Mouse (Mus musculus): ENCODE measurements around the gene Smg7. TPM values are rescaled to one million over a fixed set of nuclear protein-coding genes. Genes with fewer than 3 reads are reported as not detected.

The Smg7 gene
- polyA plus RNA-seq, 1 experiment from 2014 or later = 29.4 TPM

- H3K4me1 ChIP-seq = peaks cover 20% of the 10 kb centered on the region
- no peak overlapping the region for H3K27ac ChIP-seq (replicated peaks)
- H3K4me2 ChIP-seq = no peak overlapping the region
- no peak overlapping the region for H3K4me3 ChIP-seq (replicated peaks)
- ATAC-seq (ENCODE audit: low FRiP score) = no peak
- no peak overlapping the region for H3K9ac ChIP-seq (replicated peaks)
- WGBS = 82% methylated on average over 7 of the region's 7 CpGs
- no peaks in the 10 kb centered on the region for H3K9me3 ChIP-seq (replicated peaks)
- H3K27me3 ChIP-seq (replicated peaks) = no peaks in the 10 kb centered on the region
- no peaks in the 10 kb centered on the region for H3K36me3 ChIP-seq
These were observed 81.3 kb downstream of the Smg7 start for GRCm38 (mm10) chr1:152820911-152821695.

GRCm38 (mm10) chr1:152819558-152819957 is 82.9 kb downstream of the Smg7 start:
- 84% methylated on average over 6 of the region's 6 CpGs for WGBS
- no peaks in the 10 kb centered on the region for H3K36me3 ChIP-seq
- no peak overlapping the region for H3K4me3 ChIP-seq (replicated peaks)
- H3K27ac ChIP-seq (replicated peaks) = no peak overlapping the region
- no peak overlapping the region for H3K9ac ChIP-seq (replicated peaks)
- no peak overlapping the region for H3K4me2 ChIP-seq
- ATAC-seq (ENCODE audit: low FRiP score) = no peak
- no peaks in the 10 kb centered on the region for H3K9me3 ChIP-seq (replicated peaks)
- peaks cover 31% of the 10 kb centered on the region for H3K4me1 ChIP-seq
- H3K27me3 ChIP-seq (replicated peaks) = no peaks in the 10 kb centered on the region

- ATAC-seq (ENCODE audit: low FRiP score) = peak; percentile 72; the same call in 1 of the 2 replicates
- no peaks in the 10 kb centered on the region for H3K9me3 ChIP-seq (replicated peaks)
- H3K4me1 ChIP-seq = peaks cover 31% of the 10 kb centered on the region
- H3K36me3 ChIP-seq = no peaks in the 10 kb centered on the region
- no peak overlapping the region for H3K4me3 ChIP-seq (replicated peaks)
- no peak overlapping the region for H3K4me2 ChIP-seq
- H3K27me3 ChIP-seq (replicated peaks) = no peaks in the 10 kb centered on the region
- H3K27ac ChIP-seq (replicated peaks) = peak overlapping the region; percentile 41
- 9% methylated on average over 10 of the region's 10 CpGs for WGBS
- H3K9ac ChIP-seq (replicated peaks) = no peak overlapping the region
These were observed 84.7 kb downstream of the Smg7 start for GRCm38 (mm10) chr1:152817794-152818193.

GRCm38 (mm10) chr1:152817027-152817769 is 85.2 kb downstream of the Smg7 start:
- no peak for ATAC-seq (ENCODE audit: low FRiP score)
- WGBS = 15% methylated on average over 12 of the region's 12 CpGs
- no peak overlapping the region for H3K4me3 ChIP-seq (replicated peaks)
- H3K9ac ChIP-seq (replicated peaks) = no peak overlapping the region
- no peaks in the 10 kb centered on the region for H3K36me3 ChIP-seq
- peaks cover 31% of the 10 kb centered on the region for H3K4me1 ChIP-seq
- no peaks in the 10 kb centered on the region for H3K9me3 ChIP-seq (replicated peaks)
- H3K27ac ChIP-seq (replicated peaks) = peak overlapping the region; percentile 41
- H3K27me3 ChIP-seq (replicated peaks) = no peaks in the 10 kb centered on the region
- no peak overlapping the region for H3K4me2 ChIP-seq

GRCm38 (mm10) chr1:152815265-152815701 is 87.2 kb downstream of the Smg7 start:
- ATAC-seq (ENCODE audit: low FRiP score) = peak; percentile 60
- WGBS = 30% methylated on average over 7 of the region's 7 CpGs
- Histone ChIP-seq H3K36me3 (no peaks in the 10 kb centered on the region), H3K4me2 (no peak overlapping the region), H3K27me3 (replicated peaks) (no peaks in the 10 kb centered on the region), H3K4me3 (replicated peaks) (no peak overlapping the region), H3K9me3 (replicated peaks) (no peaks in the 10 kb centered on the region), H3K9ac (replicated peaks) (no peak overlapping the region), H3K4me1 (peaks cover 31% of the 10 kb centered on the region), H3K27ac (replicated peaks) (no peak overlapping the region)

GRCm38 (mm10) chr1:152810533-152811439 is 91.7 kb downstream of the Smg7 start:
- Histone ChIP-seq H3K4me2 (no peak overlapping the region), H3K27ac (replicated peaks) (no peak overlapping the region), H3K4me3 (replicated peaks) (no peak overlapping the region), H3K4me1 (peaks cover 9% of the 10 kb centered on the region; the same call in 1 of the 2 replicates), H3K9me3 (replicated peaks) (no peaks in the 10 kb centered on the region), H3K27me3 (replicated peaks) (no peaks in the 10 kb centered on the region), H3K9ac (replicated peaks) (no peak overlapping the region), H3K36me3 (no peaks in the 10 kb centered on the region)
- ATAC-seq (ENCODE audit: low FRiP score) = no peak
- WGBS = 68% methylated on average over 13 of the region's 13 CpGs

- Histone ChIP-seq H3K27me3 (replicated peaks) (no peaks in the 10 kb centered on the region), H3K27ac (replicated peaks) (no peak overlapping the region), H3K9me3 (replicated peaks) (no peaks in the 10 kb centered on the region), H3K36me3 (no peaks in the 10 kb centered on the region), H3K9ac (replicated peaks) (no peak overlapping the region), H3K4me1 (0 out of 2 replicates have a peak, but pooled peaks cover under 1% of the 10 kb centered on the region), H3K4me3 (replicated peaks) (no peak overlapping the region), H3K4me2 (no peak overlapping the region)
- WGBS = 46% methylated on average over 8 of the region's 8 CpGs
- no peak for ATAC-seq (ENCODE audit: low FRiP score)
These were observed 92.7 kb downstream of the Smg7 start for GRCm38 (mm10) chr1:152809541-152810252.

GRCm38 (mm10) chr1:152808392-152808680 is 94.1 kb downstream of the Smg7 start:
- H3K9me3 ChIP-seq (replicated peaks) = no peaks in the 10 kb centered on the region
- H3K27me3 ChIP-seq (replicated peaks) = no peaks in the 10 kb centered on the region
- H3K4me2 ChIP-seq = no peak overlapping the region
- H3K27ac ChIP-seq (replicated peaks) = no peak overlapping the region
- H3K36me3 ChIP-seq = no peaks in the 10 kb centered on the region
- no peak overlapping the region for H3K9ac ChIP-seq (replicated peaks)
- no peaks in the 10 kb centered on the region for H3K4me1 ChIP-seq
- no peak overlapping the region for H3K4me3 ChIP-seq (replicated peaks)
- ATAC-seq (ENCODE audit: low FRiP score) = no peak
- WGBS = 72% methylated on average over 2 of the region's 2 CpGs

GRCm38 (mm10) chr1:152807619-152808391 is 94.6 kb downstream of the Smg7 start:
- no peak for ATAC-seq (ENCODE audit: low FRiP score)
- no peak overlapping the region for H3K4me3 ChIP-seq (replicated peaks)
- no peak overlapping the region for H3K27ac ChIP-seq (replicated peaks)
- no peaks in the 10 kb centered on the region for H3K27me3 ChIP-seq (replicated peaks)
- H3K36me3 ChIP-seq = no peaks in the 10 kb centered on the region
- no peak overlapping the region for H3K9ac ChIP-seq (replicated peaks)
- WGBS = 60% methylated on average over 18 of the region's 18 CpGs
- no peaks in the 10 kb centered on the region for H3K4me1 ChIP-seq
- no peaks in the 10 kb centered on the region for H3K9me3 ChIP-seq (replicated peaks)
- no peak overlapping the region for H3K4me2 ChIP-seq

- Histone ChIP-seq H3K4me3 (replicated peaks) (no peak overlapping the region), H3K36me3 (no peaks in the 10 kb centered on the region), H3K4me2 (no peak overlapping the region), H3K27me3 (replicated peaks) (no peaks in the 10 kb centered on the region), H3K9ac (replicated peaks) (no peak overlapping the region), H3K27ac (replicated peaks) (no peak overlapping the region), H3K9me3 (replicated peaks) (no peaks in the 10 kb centered on the region), H3K4me1 (0 out of 2 replicates have a peak, but pooled peaks cover 2% of the 10 kb centered on the region)
- WGBS = 92% methylated on average over 6 of the region's 6 CpGs
- no peak for ATAC-seq (ENCODE audit: low FRiP score)
These were observed 97.5 kb downstream of the Smg7 start for GRCm38 (mm10) chr1:152804907-152805306.

All from neural tube, embryonic 15.5 days (tissue).